Mouse (Mus musculus) thymus, adult 2 months (tissue): ENCODE measurements around the gene Me1.

Experiments
- CTCF ChIP-seq: fragments of 200-500 bp; IDR thresholded peaks from 2 replicates; pipeline ENCODE4 v1.5.1; 2012; ENCODE audit warnings: mild to moderate bottlenecking, control low read depth, low read length, moderate library complexity, borderline replicate concordance; ENCODE audit not compliant: control insufficient read depth, poor library complexity, insufficient read depth; ENCODE audit errors: extremely low read depth
- POLR2A ChIP-seq: fragments of 200-500 bp; IDR thresholded peaks from 2 replicates; pipeline ENCODE4 v1.6.1; 2012; ENCODE audit warnings: mild to moderate bottlenecking, low read length, control low read depth, moderate library complexity; ENCODE audit not compliant: control insufficient read depth, poor library complexity, insufficient read depth; ENCODE audit errors: extremely low read depth

- TF ChIP-seq POLR2A (peak; percentile 61), CTCF (no peak)
Measured at GRCm38 (mm10) chr9:86571540-86572135, 124.1 kb downstream of the Me1 start, which contains the start of the genes Pgm3 and Rwdd2a.
